Mouse (Mus musculus): ENCODE measurements around the gene Fam155a.

Gene Fam155a

DNA sequence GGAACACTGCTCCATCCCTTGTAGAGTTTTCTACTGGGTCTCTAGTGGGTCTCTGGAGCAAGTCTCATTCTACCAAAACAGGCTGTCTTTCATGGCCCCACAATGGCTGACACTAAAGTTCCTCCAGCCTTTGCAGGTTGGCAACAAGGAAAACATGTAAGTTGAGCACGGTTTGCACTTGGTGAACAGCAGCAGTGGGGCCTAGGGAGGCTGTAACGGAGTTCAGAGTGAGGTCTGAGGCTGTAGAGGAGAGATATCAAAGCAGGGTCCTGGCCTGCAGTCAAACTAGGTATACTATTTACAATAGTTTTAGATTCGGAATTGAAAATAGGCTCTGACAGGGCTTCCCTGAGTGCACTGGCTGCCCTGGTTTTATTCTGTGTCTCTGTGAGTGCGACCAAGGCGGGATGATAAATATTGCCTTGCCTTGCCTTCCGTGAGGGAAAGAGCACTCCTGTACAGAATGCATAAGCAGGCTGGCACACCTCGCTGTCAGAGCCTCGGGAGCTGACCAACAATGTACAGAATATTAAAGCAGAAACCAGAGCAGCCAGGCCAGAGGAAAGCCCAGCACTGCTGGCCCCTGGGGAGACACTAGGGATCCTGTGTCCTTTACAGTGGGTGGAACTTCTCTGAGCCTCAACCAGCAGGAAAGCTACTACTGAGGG, 277.3 kb downstream of the Fam155a start:
- no peak for DNase-seq (ENCODE audit: inconsistent ontology term)

DNA sequence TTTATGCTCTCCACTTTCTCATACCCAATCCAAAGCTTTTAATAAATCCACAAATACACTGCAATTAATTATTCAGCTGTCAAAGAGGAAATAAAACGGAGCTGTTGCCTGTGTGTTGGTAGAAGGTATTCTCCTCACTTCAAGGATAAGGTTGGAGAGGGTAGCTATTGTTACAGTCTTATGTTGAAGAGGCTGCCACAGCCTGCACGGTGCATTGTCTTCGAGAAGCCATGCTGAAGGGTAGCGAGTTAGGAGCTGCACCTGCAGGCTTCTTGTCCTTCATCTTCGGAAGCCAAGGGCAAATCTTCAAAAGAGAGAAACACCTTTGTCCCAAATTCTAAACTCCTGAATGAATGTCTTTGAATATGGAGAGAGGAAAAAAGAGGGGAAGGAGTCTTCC, 288.4 kb downstream of the Fam155a start:
- DNase-seq (ENCODE audit: inconsistent ontology term), result no peak

DNA sequence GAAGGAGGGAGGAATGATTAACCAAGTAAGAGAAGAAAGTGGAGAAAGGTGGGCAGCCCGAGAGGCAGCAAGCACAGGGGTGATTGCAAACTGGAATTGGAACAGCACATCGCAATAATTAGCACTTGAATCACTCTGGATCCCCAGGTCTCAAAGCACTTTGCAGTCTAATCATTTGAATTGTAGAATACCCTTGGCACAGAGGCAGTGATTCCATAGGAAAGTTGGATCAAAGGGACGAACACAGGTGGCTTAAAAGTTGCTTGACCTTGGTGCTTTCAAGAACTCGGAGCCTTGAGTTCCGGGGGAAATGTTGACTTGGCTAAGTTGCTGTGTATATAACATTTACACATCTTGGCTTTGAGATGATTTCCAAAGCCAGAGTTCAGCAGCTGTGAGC, 299.7 kb downstream of the Fam155a start:
- no peak for DNase-seq (ENCODE audit: inconsistent ontology term)

DNA sequence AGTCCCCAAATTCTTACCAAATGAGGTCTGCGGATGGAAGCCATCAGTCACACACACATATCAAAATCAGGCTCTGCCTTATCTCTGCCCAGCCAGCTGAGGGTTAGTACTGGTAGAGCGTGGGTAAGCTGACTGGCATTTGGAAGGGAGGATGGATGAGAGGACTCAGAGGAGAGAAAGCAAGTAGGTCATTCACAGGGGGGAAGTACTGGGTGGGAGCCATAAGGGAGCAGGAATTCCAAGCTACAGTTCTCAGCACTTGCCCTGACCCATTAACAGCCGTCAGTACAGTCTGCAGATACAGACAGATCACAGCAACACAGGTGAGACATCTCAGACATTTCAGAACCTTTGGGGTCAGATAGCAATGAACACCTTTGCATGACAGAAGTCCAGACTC, 300.8 kb downstream of the Fam155a start:
- no peak for DNase-seq (ENCODE audit: inconsistent ontology term)

DNA sequence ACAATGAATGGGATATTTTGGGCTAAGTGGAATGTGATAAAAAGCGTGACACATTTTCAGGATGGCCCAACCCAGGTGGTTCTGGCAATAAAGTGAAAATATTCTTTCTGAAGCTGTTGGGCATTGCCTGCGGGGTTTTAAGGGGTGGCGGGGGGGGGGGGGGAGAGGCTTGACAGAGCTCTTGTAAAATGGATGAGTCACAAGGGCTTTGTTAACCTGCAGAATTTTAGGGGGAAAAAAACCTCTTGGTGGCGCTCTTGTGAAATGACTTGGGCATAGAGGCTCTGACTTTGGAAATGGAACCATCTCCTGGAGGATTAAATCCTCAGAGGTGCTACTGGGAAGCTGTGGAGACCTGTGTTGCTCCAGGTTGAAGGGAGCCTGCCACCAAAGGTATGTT, 309.9 kb downstream of the Fam155a start:
- no peak for DNase-seq (ENCODE audit: inconsistent ontology term)

DNA sequence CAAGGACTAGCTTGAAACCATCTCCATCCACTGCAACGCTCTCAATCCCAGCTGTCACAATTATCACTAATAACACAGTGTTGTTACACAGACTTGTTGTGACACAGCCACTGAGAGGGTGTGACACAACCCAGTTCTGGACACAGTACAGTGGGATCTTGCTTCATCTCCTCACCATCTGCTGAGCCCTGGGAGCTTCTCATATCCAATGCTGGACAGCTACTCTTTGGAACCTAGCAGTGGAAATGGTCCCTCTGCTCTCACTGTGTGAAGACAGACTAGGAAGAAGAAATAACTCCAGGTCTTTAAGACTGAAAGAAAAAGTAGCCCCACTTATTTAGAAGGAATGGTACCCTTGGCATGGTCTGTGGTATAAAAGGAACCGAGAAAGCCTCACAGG, 310.3 kb downstream of the Fam155a start:
- no peak for DNase-seq (ENCODE audit: inconsistent ontology term)

DNA sequence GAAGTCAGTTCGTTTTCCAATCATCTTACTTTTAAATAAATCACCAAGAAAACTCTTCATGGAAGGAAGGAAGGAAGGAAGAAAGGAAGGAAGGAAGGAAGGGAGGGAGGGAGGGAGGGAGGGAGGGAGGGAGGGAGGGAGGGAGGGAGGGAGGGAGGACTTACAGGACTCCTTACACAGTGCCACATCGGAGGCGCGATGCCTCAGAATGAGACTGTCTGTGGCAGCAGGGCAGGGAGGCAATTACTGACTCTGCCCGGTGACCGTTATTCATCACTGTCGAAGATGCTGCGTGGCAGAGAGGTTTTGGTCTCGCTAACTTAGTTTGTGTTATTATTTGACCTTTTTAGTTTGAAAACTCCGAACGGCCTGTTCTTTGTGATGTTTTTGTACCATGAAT, 312.3 kb downstream of the Fam155a start:
- no peak for DNase-seq (ENCODE audit: inconsistent ontology term)

DNA sequence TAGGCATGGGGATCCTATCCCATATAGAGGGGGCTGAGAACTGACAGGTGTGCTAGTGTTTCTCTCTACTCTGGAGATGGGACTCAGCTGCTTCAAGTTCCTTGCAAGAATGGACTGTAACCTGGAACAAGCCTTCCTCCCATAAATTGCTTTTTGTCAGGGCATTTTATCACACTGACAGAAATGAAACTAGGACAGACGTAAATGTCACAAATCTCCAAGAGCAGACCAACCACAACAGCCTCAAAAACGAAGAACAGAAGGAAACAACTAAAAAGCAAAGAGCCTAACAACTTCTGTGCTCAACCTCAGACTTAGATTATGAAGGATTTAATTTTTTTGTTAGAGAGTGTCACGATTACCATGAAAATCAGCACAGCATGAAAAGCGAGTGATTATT, 315.8 kb downstream of the Fam155a start:
- no peak for DNase-seq (ENCODE audit: inconsistent ontology term)

DNA sequence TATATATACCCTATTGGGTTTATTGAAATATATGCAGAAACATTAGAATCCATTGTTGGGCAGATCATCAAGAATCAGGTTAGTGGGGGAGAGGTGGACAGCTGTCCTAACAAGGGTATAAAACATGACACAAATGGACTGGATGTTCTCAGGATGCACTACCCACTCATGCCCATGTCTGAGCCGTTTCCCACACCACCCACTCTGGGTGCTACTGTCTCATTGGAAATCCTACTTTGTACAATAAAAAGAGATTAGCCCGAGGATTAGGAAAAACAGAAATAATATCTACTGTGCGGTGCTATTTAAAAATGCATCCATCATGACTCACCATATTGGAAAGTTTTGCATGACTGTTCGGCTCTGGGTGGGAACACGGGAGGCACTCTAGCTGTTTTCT, 317.2 kb downstream of the Fam155a start:
- DNase-seq (ENCODE audit: inconsistent ontology term), result no peak

DNA sequence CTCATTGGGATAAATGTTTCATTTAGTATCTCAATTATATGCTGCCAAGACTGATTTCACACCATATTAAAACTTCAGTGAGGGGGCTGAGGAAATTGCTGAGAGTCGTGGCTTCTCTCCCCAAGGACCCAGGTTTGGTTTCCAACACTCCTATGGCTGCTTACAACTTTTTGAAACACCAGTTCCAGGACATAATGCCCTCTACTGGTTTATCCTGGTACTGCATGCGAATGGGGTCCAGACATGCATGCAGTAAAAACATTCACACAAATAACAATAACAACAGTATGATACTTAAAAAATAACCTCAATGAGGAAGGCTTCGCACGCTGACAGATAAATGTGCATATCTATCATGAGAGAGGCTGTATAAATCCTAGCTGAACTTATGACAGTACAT, 319.4 kb downstream of the Fam155a start:
- no peak for DNase-seq (ENCODE audit: inconsistent ontology term)

DNA sequence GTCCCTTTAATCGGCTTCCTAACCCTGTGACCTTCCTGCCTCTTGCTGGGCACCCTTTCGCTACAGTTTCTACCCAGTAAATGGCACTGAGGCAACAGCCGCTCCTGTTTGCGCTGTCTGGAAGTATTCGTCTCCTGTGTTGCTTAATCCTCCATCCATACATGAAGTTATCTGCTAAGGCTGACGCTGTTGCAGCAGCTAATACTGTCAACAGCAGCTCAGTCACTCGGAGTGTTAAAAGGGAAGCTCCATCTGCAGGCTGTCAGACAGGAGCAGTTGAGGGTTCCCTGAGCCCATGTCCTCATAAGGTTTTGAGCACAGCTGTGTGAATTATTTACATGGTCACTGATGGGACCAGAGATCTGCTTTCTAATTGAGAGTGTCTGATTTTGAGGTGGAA, 322.3 kb downstream of the Fam155a start:
- no peak for DNase-seq (ENCODE audit: inconsistent ontology term)

DNA sequence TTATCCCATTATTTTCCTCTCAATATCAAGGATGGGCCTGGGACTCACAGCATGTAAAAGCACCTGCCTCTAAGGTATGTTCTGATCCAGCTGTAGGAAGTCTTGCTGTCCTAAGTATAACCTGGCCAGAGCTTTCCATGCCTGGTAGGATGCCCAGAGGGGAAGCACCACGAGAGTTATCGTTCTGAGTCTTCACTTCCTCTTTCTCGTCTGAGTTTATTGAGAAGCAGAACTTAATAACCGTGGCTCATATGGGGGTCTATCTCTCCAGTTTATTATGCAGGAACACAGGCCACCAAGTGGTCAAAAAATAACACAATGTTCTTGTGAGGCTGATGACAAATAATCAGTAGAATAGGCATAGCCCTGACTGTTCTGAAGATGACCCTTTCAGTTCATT, 333.1 kb downstream of the Fam155a start:
- no peak for DNase-seq (ENCODE audit: inconsistent ontology term)

DNA sequence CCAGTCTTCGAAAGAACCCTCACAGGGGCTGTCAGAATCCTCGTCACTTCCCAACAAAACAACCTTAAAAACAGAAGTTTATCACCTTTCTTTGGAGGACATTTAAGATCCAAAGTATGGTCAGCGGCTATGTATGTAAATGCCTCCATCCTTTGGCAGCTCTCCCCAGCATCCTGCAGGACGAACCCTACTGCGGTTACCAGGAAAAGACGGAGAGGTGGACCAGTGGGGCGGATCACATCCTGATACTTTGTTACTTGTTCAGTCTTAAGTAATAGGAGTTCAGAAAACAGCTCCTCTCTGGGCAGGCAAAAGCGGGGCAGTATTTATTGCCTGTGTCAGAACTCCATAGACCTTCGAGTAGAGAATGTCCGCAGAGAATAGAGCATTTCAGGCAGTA, 335.5 kb downstream of the Fam155a start:
- peak; percentile 12 for DNase-seq (ENCODE audit: inconsistent ontology term)

DNA sequence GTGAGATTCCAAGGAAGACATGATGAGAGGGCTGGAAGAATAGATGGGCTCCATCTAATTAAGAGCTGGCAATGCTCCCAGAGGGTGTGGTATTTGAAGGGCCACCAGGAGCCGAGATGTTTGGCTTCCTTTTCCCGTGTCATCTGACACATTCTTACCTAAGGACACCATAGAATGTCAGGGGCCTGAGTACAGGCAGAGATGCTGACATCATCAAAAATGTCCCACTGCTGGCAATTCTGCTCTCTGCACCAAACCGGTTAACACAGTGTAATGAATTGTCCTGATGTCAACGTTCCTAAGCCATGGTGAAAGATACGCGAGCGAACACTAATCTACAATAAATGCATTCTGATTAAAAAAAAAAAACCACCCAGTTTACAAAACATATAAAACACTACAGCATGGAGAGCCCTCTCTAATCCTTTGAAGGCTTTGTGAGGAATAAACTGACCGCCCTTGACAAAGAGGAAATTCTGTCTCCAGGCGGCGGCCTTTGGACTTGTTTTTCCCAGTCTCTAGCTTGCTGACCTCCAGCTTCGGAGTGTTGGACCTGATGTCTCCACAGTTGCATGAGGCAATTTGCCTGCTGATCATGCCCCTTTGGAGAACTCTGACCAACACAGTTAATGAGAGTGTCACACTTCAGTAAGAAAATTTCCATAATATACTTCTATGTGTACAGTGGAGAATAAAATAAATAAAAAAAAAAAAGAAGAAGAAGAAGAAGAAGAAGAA, 338.2 kb downstream of the Fam155a start:
- DNase-seq (ENCODE audit: inconsistent ontology term), result no peak

DNA sequence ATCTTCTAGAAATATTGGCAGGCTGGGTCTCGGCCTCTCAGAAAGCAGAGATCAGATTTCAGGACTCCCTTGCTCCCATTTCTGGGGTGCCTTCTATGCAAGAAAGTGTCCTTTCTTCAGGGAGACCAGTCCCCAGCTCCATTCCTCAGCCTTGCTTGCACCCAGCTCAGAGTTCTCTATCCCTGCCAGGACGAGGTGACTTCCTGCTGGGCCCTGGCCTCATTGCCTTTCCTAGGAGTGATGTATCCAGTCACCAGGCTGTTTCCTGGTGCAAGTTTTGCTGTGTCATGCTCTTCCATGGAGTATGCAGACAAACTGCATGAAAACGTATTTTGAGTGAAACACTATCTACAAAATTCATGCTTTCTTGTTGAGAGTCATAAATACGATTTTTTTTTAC, 342.1 kb downstream of the Fam155a start:
- no peak for DNase-seq (ENCODE audit: inconsistent ontology term)

DNA sequence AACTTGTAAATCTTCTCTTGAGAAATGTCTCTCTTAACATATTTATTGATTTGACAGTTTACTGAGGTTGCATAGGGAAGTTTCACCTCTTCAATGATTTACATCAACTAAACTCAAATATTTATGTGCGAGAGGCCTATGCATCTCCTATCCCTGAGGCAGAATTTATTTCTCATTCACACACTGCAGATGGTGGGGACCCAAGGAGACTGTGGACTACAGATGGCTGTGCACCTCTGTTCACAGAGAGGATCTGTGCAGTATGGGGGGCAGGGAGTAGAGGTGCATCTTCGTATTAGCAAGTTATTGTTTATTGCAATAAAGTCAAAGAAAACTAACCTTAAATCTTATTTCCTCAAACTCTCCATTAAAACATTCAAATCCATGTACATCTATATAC, 346.9 kb downstream of the Fam155a start:
- no peak for DNase-seq (ENCODE audit: inconsistent ontology term)

DNA sequence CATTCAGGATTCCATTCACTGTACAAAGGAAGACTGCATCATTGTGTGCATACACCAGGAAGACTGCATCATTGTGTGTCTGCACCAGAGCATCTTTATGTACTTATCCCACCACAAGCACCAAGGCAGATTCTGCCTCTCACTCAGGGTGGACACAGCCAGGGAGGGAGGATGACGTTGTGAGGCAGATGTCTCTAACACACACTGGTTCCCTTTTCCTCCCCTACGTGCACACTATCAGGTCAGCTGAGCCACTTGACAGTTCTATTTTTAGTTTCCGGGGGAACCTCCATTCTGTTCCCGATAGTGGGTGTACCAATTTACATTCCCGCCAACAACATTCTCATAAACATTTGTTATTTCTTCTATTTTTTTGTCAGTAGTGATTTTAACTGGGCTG, 347.4 kb downstream of the Fam155a start:
- DNase-seq (ENCODE audit: inconsistent ontology term), result no peak

DNA sequence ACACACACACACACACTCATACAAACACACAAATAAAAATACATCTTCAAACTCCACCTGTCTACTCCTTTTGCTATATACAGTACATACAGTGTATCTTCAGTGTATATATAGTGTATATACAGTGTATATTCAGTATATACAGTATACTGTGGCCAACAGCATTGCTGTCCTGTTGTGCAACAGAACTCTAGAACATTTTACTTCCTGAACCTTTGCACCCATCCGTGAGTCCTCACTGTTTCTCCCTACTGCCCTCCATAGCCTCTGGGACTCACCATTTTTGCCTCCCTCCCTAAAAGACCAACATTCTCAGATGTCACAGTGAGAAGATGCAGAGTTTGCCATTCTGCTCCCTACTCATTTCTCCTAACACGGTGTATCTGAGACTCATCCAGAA, 347.8 kb downstream of the Fam155a start:
- DNase-seq (ENCODE audit: inconsistent ontology term), result no peak

DNA sequence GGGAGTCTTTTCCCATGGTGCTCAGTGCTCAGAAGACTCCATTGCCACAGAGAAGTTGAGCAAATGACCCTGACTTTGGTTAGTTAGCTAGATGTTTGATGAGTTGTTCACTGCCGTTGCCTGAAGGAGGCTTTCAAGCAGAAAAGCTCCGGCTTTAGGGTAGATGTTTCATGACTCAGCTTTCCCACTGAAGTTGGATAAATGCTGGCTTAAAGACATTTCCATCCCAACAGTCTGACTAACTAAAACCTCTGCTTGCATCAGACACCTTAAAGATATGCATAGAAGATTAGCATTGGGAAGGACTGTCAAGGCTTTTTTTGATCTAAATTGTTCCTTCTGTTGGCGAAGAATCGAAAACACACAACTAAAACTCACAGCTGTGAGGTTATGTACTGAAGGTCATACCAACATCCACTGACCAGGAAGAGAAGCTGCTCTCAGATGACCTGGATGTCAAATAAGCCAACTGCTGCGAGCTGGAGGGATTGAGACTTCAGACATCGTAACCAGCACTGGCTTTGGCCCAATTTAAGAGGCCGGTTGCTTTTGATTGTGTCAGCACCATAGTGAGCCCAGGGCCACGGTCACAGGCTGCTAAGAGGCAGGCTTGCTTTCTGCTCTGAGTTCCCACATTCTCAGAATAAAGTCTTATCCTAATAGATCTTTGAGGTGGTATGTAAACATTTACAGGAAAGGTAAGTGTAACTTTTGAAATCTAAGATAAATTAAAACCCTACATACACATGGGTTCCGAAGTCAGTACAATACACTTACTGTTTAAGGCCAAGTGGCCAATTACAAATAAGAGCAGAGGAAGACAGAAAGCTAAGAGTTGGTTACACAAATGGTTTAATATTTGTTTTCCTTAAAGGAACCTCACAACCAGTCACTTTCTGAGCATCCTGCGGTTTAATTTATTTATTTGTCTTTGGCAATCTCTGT, 351.8 kb downstream of the Fam155a start:
- DNase-seq (ENCODE audit: inconsistent ontology term), result no peak

DNA sequence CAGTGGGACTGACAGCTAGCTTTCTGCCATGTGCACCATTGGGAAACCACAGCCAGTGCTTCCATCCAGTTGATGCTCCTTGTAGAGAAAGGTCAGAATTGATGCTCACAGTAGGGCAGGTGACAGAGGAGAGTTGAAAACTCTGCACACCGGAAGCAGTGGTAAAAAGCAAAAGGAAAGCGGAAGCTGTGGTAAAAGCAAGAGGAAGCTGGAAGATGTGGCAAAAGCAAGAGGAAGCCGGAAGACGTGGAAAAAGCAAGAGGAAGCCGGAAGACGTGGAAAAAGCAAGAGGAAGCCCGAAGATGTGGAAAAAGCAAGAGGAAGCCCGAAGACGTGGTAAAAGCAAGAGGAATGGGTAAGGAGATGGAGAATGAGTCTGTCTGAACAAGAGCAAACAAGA, 354.8 kb downstream of the Fam155a start:
- DNase-seq (ENCODE audit: inconsistent ontology term), result no peak

DNA sequence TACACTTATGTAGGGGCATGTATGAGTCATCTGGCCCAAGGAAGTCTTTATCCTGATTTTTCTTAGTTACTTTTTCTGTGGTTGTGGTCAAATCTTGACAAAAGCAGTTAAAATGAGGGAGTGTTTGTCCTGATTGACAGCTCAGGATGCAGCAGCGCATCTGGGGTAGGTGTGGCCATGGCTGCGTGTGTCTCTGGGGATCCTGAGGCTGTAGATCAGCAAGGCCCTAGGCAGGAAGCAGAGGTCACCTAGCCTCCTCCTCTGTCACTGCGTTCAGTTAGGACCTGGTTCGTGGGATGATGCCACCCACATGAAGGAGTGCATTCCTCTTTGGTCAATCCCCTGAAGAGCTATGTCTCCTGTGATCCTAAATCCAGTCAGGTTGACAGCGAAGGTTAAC, 362.5 kb downstream of the Fam155a start:
- no peak for DNase-seq (ENCODE audit: inconsistent ontology term)

DNA sequence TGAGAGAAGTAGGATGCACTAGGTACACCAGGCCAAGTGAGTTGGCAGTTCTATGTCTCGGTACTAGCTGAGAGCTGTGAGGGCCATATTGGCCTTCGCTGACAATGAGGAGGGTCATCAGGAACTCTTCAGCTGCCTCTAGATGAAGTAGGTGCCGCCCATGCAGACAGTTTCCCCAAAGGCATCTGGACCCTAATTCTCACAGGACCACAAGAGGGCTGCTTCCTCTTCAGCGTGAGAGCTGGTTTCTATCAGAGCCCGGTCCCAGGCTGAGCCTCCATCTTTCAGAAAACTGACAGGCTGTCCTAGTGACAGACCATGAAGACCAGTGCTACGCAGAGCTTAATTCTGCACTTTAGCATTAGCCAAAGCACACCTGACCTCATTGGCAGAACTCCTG, 364.8 kb downstream of the Fam155a start:
- no peak for DNase-seq (ENCODE audit: inconsistent ontology term)

DNA sequence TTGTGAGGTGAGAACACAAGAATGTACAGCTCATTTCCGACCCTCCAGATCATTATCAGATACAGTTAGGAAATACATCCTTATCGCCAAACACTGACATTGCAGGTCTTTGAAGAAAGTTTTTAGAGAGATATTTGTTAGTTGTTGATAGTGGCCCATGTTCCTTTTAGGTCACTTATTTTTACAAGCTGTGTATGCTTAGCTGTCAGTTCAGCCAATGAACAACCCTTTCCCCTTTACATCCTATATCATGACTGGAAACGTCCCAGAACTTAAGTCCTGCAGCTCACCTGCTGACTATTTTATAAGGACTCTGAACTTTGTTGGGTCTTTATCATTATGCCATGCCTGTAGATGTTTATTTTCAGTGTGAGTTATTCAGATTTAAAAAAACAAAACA, 366.3 kb downstream of the Fam155a start:
- DNase-seq (ENCODE audit: inconsistent ontology term), result no peak

All from Muller cell, postnatal 12 days (primary cell).